Mouse (Mus musculus) retina, embryonic 14.5 days (tissue): Measurements from ENCODE around the gene Tanc1.

Source experiments
- DNase-seq: peaks from one replicate; pipeline ENCODE4 v3.0.0-alpha.2; 2015; ENCODE audit warnings: low spot score

Tanc1 gene

GRCm38 (mm10) chr2:59881831-59882741, 270.2 kb downstream of the Tanc1 start, which contains the start of gene Wdsub1:
Wdsub1 (minus strand) TSS chr2:59882591.
- peak; percentile 95 for DNase-seq

GRCm38 (mm10) chr2:59882742-59883281, 271.0 kb downstream of the Tanc1 start:
- DNase-seq = no peak

GRCm38 (mm10) chr2:59889699-59890098, 277.9 kb downstream of the Tanc1 start:
- no peak for DNase-seq
